Mouse (Mus musculus) G1E-ER4 (cell line): ENCODE data around the gene Add1. TPM values are rescaled to one million over a fixed set of nuclear protein-coding genes. Genes with fewer than 3 reads are reported as not detected.

ENCODE experiments used
- GATA1 ChIP-seq: IDR thresholded peaks from one replicate; pipeline ENCODE4 v1.8.0; 2012; ENCODE audit warnings: low read length, inconsistent platforms
- polyA plus RNA-seq: library from polyadenylated mRNA; stranded (reverse); fragments of >175 nt; gene quantifications from 2 replicates; pipeline ENCODE4 v1.2.3, GENCODE M21; 2012

Add1 gene
- polyA plus RNA-seq, 1 experiment: 368 TPM

DNA sequence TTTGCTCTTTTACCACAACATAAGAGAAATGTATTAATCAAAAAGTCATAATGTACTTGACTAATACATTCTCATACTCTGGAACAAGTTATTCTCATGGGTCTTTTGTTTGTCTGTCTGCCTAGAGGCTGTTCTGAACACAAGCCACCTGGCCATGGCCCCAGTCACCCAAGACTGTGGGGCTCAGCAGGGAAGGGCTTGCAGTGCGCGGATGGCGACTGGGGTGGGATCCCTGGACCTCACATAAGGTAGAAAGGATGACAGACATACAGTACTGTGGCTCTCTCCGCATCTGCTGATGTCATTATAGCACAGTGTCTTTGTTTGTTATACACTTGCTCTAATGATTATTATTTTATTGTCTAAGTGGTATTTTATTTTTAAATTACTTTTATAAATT is 17.2 kb downstream of the Add1 start:
- no peak for TF ChIP-seq GATA1

DNA sequence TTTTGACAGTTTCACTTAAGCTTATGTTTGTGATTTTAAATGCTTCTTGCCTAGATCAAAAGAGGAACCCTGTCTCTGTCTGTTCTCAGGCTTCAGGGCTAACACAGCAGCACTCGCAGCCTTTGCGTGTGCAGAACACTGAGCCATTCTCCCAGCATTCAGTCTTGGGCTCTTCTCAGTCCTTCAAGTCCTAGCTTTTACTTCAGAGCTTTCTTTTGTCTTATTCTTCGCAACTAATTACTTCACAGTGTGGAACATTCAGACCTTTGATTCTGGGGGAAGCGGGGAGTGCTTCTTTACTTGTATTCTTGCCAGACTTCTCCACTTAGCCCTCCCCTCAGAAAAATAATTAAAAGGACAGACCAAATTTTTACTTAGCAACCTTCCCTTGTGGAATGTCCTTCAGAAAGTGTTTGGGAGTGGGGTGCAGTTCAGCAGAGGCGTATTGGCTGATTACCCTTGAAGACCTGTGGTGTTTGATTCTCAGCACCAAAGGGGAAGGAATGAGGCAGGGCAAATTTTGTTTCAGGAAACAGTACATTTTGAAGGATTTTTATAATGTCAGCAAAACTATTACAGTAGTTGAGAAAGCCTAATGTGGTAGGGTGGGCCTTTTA is 18.0 kb downstream of the Add1 start:
- TF ChIP-seq GATA1: no peak

DNA sequence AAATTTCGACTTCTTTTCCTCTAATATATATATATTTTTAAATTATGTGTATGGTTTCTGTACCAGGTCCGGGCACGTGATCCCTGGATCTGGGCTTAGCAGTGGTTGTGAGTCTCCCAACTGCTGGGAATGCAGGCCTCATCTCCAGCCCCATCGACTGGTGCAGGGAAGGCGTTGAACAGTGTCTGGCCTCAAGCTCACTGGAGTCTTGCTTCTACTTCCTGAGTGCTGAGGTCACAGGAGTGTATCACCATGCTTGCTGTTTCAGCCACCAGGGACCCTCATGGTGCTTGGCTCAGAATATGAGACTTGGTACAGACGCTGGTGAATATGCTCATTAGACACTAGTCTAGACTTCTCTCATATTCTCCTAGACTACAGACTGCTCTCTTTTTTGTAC is 19.2 kb downstream of the Add1 start:
- TF ChIP-seq GATA1: no peak

DNA sequence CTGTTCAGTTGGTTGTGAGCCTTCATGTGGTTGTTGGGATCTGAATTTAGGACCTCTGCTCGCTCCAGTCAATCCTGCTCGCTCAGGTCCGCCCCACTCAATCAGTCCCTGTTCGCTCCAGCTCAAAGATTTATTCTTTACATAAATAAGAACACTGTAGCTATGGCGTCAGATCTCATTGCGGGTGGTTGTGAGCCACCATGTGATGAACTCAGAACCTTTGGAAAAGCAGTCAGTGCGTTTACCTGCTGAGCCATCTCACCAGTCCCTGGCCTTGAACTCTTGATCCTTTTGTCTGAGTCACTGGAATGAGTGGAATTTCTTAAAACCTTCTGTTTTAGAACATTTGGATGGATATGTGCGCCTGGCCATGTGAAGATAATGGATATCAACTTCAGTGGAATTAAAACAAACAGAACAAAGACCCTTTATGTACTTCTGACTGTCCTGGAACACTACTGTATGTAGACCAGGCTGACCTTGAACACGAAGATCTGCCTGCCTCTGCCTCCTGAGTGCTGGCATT is 19.8 kb downstream of the Add1 start:
- no peak for TF ChIP-seq GATA1

DNA sequence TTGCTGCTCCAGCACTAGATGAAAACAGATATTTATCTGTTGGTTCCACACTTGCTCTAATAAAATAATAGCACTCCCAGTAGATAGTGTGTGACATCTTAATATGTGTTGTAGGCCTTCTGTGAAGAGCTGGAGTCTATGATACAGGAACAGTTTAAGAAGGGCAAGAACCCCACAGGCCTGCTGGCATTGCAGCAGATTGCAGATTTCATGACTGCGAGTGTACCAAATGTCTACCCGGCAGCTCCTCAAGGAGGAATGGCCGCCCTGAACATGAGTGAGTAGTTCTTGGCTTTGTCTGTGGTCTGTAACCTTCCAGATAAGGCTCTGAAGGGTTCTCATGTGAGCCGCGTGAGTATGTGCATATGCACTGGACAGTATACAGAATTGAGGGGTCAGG is 31.1 kb downstream of the Add1 start:
- TF ChIP-seq GATA1: no peak

DNA sequence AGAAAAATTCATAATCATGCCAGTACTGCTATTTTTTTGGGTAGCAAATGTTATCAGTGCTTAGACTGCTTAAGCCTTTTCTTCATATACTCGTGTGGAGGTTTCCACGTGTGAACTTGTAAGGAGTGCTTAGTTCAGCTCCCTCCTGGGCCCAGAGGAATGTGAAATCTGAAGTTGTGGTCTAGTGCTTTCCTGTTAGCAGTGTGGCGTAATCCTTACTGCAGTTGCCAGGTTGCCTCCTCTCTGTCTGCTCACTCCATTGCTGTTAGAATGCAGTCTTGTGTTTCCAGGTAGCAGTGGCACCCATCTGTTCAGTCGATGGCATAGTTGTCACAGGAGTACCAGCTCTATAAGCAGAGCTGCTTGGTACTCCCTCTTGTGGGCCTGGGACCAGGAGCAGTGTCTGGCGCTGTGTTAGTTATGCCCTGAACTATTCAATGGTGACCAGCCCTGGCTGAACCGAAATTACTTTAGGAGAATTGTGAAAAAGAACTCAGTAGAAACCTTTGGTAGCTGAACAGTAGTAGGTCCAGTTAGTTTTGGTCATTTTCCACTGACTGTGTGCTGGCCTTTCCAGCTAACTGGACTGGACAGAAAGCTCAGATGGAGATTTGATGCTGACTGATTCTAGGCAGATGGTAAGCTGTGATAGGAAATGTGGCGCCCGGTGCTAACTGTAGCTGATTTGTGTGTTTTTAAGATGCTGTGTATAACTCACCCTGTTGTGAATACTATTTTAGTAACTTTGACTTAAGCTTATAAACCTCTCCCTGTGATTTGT is 33.8 kb downstream of the Add1 start:
- no peak for TF ChIP-seq GATA1

DNA sequence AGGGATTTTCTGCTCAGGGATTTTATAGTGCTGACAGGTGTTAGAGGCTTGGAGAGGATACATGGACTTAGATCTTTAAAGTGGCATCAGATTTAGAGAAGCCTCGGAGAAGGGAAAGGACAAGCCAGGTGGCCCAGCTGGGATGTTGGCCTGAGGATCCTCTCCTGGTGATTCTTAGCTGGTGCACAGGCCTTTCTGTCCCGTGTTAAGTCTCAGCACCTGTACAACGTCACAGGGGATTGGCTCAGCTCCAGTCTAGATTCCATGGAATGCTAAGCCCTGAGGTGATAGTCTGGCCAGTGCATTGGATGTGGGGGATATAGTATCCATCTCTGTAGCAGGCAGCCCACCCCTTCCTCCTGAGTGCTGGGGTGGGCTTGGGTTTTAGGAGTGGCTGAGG is 34.8 kb downstream of the Add1 start:
- no peak for TF ChIP-seq GATA1

DNA sequence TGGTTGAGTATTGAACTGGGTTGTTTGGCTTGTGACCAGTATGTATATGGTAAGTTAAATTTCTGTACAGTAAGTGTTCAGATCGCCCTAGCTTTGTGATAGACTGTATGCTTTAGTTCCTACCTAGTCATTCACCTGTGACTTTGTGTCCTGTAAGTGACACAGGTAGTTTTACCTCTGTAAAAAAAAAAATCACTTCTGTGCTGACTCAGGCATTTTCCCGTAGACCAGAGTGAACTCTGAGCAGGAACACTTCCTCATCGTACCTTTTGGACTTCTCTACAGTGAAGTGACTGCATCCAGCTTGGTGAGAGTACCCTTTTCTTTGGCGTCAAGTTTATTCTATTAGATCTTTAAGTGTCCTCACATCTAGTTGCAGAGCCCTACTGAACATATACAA is 36.5 kb downstream of the Add1 start:
- no peak for TF ChIP-seq GATA1

DNA sequence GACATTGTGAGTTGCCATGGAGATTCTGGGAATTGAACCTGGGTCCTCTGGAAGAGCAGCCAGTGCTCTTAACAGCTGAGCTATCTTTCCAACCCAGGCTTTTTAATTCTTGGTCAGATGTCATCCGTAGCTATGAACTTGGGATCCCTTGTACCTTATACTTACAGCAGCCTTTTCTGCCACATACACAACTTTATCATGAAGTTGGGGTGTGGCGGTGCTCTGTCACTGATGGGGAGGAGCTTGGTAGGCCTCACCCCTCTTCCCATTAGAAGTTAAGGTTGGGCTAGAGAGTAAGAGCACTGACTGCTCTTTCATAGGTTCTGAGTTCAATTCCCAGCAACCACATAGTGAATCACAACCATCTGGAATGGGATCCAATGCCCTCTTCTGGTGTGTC is 59.5 kb downstream of the Add1 start:
- TF ChIP-seq GATA1: no peak

DNA sequence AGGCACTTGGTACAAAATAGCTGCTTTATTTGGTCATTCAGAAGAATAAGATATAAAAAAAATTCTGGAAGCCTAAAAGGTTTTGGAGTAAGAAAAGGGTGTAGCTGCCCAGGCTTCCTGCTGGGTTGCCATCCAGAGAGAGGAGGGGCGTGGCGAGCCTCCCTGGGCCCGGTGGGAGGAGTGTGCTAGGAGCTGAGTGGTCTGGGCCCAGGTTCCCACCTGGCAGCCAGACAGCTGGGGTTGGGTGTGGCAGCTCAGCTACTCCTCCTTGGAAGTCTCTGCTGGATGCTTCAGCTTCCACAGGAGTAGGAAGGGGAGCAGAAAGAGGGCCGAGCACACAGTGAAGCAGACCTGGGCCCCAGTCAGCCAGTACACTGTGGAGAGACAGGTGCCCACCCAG is 60.2 kb downstream of the Add1 start:
- no peak for TF ChIP-seq GATA1

DNA sequence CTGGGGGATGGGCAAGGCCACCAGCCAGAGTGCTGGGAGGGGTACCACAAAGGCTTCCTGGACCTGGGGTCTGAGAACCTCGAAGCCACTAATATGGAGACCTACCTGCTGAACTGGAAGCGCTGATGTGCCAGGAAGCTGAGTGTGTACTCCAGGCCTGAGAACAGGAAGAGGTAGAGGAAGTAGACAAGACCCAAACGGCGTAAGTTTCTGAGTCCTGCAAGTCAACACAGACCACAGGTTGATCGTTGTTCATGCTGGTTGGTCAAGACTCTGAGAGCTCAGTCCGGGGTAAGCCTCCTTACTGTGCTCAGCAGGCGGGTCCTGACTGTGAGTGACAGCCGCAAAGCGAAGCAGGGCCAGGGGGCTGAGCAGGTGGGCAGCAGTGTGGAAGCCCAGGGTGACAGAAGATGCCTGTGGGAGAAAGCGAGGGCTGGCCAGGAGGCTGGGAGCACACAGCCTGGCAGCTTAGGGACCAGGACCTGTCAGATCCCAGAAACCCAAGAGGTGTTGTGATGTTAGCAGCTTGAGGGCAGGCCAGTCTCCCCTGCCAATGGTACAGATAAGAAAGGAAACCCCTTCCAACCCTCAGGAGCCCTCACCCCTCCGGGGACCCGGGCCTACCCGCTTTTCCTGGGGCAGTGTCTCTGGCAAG is 61.4 kb downstream of the Add1 start:
- no peak for TF ChIP-seq GATA1

DNA sequence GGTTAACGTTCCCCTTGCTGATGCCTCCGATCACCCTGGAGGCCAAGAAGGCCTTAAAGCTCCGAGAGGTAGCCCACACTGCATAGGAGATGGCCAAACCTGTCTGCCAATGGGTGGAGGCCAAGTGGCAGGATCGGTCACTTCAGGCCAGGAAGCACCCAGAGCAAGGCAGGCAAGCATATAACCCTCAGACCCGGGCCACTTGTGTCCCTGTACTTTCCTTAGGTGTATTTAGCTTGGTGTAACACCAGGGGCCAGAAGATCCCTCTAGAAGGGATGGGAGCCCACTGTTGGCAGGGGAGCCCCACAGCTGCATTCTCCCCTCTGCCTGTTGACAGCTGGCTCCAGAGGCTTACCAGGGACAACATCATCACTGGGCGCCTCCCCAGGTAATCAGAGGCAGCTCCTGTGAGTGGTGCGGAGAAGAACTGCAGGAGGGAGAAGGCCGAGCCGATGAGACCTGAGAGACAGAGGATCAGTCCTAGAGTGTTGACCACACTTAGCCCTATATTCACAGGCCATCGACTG is 62.3 kb downstream of the Add1 start:
- no peak for TF ChIP-seq GATA1

DNA sequence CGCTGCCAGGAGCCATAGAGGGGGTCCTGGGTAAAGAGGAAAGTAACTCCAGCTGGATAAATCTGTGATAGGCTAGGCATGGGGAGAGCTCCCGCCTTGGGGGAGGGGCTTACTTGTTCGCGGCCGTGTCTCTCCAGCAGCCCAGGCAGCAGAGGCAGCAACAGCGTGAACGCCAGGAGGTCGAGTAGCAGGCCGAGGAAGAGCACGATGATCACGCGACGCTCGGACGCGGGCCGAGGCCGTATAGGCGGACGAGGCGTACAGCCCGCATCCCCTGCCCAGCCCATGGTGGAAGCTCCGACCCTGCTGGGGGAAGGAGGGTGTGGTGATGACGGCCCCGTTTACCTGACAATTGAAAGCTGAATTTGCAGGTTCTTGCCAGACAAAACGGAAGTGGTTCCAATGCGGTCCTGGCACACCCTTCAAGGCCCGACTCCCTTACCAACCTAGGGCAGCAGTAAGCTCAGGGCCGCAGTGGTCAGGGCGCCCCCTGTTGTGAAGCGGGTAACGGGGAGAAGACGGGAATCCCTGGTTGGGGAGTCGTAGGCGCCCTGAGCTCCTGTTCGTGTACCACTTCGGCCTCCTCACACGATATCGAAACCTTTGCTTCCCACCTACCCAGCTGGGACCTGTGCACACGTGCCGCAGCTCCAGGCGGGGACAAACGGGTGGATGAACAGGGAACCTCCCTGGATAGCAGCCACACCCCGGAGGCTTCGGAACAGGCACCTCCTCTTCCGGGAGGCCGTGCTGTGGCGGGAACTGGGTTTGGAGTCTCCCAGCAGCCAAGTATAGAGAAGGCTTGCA is 63.2 kb downstream of the Add1 start, which contains the start of gene Mfsd10:
TSS of gene Mfsd10 (minus strand) at position 732 of the 807 bp plus-strand sequence.
- TF ChIP-seq GATA1: no peak

DNA sequence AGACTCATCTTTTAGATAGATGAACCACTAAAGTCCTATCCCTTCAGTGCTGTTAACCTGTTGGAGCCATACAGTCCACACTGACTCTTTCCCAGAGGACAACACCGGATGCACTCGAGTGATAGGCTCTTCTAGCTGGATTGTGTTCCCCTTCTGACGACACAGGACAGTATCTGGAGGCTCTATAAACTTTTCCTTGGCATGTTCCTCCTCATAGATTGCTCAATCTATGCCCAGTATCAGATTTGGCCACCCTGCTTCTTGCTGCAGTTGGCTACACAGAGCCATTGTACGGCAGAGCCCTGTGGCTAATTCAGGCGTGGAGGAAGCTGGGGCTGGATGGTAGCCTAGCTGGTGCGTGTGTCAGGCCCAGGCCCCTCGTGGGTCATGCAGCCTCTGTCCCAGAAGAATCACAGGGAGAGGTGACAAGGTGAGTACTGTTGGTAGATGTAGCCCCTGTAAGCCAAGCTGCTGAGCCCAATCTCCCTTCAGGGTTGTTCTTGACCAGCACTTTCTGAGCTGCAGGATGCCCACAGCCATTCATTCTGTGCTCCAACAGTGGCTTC is 64.2 kb downstream of the Add1 start:
- TF ChIP-seq GATA1: no peak

DNA sequence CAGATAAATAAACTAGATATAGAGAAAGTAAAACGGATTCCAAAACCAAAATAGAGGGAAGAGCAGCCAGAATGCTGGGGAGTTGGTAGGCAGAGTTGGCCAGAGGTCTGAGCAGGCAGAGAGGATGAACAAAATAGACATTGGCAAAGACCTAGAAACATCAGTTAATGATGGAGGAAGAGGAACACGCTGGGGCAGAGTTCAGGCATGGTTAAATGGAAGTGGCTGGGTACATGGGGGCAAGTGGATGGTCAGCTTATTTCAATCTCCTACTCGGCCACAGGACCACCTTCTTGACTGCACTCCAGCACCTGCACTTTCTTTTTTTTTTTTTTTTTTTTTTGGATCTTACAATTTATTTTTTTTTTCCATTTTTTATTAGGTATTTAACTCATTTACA is 68.5 kb downstream of the Add1 start:
- TF ChIP-seq GATA1: no peak

DNA sequence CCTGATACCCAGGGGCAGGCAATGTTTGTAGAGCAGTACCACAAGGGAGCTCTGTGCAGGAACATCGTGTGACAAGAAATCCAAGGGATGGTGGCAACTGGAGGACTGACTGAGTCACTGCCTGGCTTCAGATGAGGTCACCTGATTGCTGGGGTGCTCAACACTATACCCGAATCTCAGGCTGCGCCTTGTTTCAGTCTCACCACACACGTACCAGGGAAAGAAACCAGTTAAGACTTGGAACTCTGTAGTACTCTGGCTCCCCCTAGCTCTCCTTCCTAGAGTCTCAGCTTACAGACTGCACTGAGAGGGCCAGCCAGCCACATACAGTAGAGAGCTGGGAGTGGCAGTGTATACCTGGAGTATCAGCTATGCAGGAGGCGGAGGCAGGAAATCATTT is 69.5 kb downstream of the Add1 start:
- TF ChIP-seq GATA1: no peak
